Mouse (Mus musculus) heart, adult 2 months (tissue): Measurements from ENCODE around the gene Gm14305.
"Not testable (repeated sequence)": the region's sequence is repeated elsewhere in the genome, so short reads cannot be mapped to it uniquely, and the experiment has no call there.

Experiments
- CTCF ChIP-seq: fragments of 200-600 bp; IDR thresholded peaks from 2 replicates; pipeline ENCODE4 v1.8.1; 2022; ENCODE audit warnings: antibody characterized with exemption, mild to moderate bottlenecking, moderate library complexity
- EP300 ChIP-seq: fragments of 200-500 bp; IDR thresholded peaks from 2 replicates; pipeline ENCODE4 v1.6.1; 2011; ENCODE audit warnings: low read depth, low read length, control low read depth; ENCODE audit not compliant: insufficient read depth
- POLR2A ChIP-seq: fragments of 200-500 bp; IDR thresholded peaks from 2 replicates; pipeline ENCODE4 v1.6.1; 2011; ENCODE audit warnings: mild to moderate bottlenecking, low read depth, low read length, control low read depth; ENCODE audit not compliant: insufficient read depth

- TF ChIP-seq CTCF, POLR2A, EP300: not testable (repeated sequence)
These were observed at the start of gene Gm14305 for GRCm38 (mm10) chr2:176708051-176708450.
